Mouse (Mus musculus): ENCODE data around the gene Lypla2. TPM values are rescaled to one million over a fixed set of nuclear protein-coding genes. Genes with fewer than 3 reads are reported as not detected.

Gene Lypla2
- polyA plus RNA-seq, 1 experiment from 2014 or later = 124 TPM

DNA sequence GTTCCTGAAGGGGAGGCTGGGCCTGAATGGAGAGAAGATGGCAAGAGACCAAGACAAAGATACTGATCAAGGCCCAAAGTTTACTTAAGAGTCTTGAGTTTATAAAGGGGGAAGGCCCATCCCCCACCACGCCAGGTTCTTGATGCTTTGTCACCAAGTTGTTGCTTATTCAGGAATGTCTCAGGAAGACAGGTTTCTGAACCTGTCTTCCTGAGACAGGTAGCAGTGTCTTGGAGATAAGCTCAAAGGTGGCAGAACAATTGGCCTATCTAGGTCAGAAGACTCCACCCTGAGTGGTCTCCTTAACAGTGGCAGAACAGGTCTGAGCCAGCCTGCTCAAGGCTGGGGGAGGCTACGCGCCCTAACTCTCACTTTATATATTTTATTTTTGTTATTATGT, 45.6 kb downstream of the Lypla2 start:
- Histone ChIP-seq H3K9ac (no peak overlapping the region), H3K9me3 (no peaks in the 10 kb centered on the region), H3K4me3 (no peak overlapping the region), H3K36me3 (peaks cover 14% of the 10 kb centered on the region; the same call in 1 of the 2 replicates), H3K27ac (no peak overlapping the region), H3K4me1 (peaks cover 5% of the 10 kb centered on the region), H3K27me3 (no peaks in the 10 kb centered on the region), H3K4me2 (no peak overlapping the region)
- ATAC-seq (ENCODE audit: borderline replicate concordance, extremely low read depth, low FRiP score, low TSS enrichment) = no peak
- 76% methylated on average over 3 of the region's 3 CpGs for WGBS

DNA sequence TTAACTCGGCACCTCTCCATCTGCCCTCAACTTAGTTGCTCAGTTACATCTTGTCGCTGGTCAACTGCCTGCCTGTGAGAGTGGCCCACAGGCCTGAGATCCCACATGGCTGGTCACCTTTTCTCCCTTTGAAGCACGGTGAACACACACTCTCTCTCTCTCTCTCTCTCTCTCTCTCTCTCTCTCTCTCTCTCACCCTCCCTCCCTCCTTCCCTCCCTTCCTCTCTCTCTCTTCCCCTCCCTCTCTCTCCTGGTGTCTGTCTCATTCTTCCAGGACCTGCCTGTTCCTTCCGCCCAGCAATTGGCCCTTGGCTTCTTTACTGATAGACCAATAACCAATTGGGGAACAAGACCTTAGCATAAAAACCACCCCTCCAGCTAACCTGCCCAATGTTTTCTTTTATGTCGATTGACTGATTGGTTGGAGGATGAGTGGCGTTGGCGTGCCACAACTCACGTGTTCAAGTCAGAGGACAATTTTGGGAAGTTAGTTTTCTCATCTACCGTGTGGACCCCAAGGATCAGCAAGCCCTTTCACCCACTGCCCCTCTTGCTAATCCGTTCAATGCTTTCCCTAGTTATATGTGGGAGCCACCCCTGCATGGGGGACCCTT, 46.1 kb downstream of the Lypla2 start:
- H3K27ac ChIP-seq = no peak overlapping the region
- no peaks in the 10 kb centered on the region for H3K27me3 ChIP-seq
- H3K9ac ChIP-seq = no peak overlapping the region
- no peak for ATAC-seq (ENCODE audit: borderline replicate concordance, extremely low read depth, low FRiP score, low TSS enrichment)
- H3K4me2 ChIP-seq = no peak overlapping the region
- peaks cover 14% of the 10 kb centered on the region; the same call in 1 of the 2 replicates for H3K36me3 ChIP-seq
- H3K9me3 ChIP-seq = no peaks in the 10 kb centered on the region
- no peak overlapping the region for H3K4me3 ChIP-seq
- peaks cover 9% of the 10 kb centered on the region for H3K4me1 ChIP-seq
- WGBS = 80% methylated on average over 10 of the region's 10 CpGs

DNA sequence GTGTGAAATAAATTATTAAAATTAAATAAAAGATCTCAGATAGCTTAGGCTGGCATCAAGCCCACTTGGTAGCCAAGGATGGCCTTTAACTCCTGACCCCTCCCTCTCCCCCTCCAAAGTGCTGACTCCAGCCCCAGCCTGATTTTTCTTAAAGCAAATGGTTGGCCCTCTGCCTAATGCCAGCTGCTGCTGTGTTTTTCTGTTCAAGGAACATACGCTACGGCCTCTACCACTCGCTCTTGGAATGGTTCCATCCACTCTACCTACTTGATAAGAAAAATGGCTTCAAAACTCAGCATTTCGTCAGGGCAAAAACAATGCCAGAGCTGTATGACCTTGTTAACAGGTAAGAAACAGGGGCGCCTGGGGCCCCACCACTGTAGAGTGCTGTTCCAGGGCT, 47.1 kb downstream of the Lypla2 start:
- no peak overlapping the region for H3K27ac ChIP-seq
- H3K36me3 ChIP-seq = peaks cover 11% of the 10 kb centered on the region; the same call in 1 of the 2 replicates
- H3K4me2 ChIP-seq = no peak overlapping the region
- peaks cover 9% of the 10 kb centered on the region for H3K4me1 ChIP-seq
- no peak for ATAC-seq (ENCODE audit: borderline replicate concordance, extremely low read depth, low FRiP score, low TSS enrichment)
- WGBS = 72% methylated on average over 5 of the region's 5 CpGs
- H3K9ac ChIP-seq = no peak overlapping the region
- no peaks in the 10 kb centered on the region for H3K27me3 ChIP-seq
- H3K4me3 ChIP-seq = no peak overlapping the region
- no peaks in the 10 kb centered on the region for H3K9me3 ChIP-seq

DNA sequence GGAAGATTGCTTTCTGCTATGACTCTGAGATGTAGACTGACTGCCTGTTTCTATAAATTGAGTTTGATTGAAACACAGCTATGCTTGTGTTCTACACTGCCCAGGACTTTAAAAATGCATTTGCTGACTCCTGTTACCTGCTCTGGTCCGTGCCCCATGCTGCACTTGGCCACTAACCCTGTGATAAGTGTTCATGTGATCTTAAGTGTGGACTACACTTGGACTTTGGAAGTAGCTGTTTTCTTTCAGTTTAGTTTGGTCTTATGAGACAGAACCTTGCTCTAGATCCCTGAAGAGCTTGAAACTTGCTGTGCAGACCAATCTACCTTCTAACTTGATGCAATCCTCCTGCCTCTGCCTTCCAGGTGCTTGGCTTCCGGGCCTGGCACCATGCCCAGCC, 48.0 kb downstream of the Lypla2 start:
- no peak for ATAC-seq (ENCODE audit: borderline replicate concordance, extremely low read depth, low FRiP score, low TSS enrichment)
- Histone ChIP-seq H3K36me3 (peaks cover 10% of the 10 kb centered on the region; the same call in 1 of the 2 replicates), H3K9ac (no peak overlapping the region), H3K4me3 (no peak overlapping the region), H3K27me3 (no peaks in the 10 kb centered on the region), H3K27ac (no peak overlapping the region), H3K4me1 (peaks cover 9% of the 10 kb centered on the region), H3K9me3 (no peaks in the 10 kb centered on the region), H3K4me2 (no peak overlapping the region)
- WGBS = 79% methylated on average over 2 of the region's 2 CpGs

DNA sequence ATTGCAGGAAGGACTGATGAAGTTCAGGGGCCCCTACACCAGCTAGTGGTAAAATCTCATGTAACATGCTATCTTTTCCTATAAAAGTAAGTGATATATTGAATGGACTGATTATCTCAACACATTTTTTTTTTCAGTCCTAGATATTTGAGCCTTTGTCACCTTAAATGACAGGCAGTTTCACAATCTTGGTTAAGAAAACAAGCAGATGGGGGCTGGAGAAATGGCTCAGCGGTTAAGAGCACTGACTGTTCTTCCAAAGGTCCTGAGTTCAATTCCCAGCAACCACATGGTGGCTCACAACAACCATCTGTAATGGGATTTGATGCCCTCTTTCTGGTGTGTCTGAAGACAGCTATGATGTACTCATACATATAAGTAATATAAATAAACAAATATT, 50.2 kb downstream of the Lypla2 start:
- H3K27ac ChIP-seq = no peak overlapping the region; the same call in 1 of the 2 replicates
- H3K4me2 ChIP-seq = peak overlapping the region; percentile 91
- H3K9me3 ChIP-seq = no peaks in the 10 kb centered on the region
- peak overlapping the region; percentile 67 for H3K4me3 ChIP-seq
- H3K27me3 ChIP-seq = no peaks in the 10 kb centered on the region
- WGBS = 76% methylated on average over 1 of the region's 1 CpGs
- H3K36me3 ChIP-seq = peaks cover 5% of the 10 kb centered on the region; the same call in 1 of the 2 replicates
- no peak for ATAC-seq (ENCODE audit: borderline replicate concordance, extremely low read depth, low FRiP score, low TSS enrichment)
- no peak overlapping the region for H3K9ac ChIP-seq
- peaks cover 9% of the 10 kb centered on the region for H3K4me1 ChIP-seq

DNA sequence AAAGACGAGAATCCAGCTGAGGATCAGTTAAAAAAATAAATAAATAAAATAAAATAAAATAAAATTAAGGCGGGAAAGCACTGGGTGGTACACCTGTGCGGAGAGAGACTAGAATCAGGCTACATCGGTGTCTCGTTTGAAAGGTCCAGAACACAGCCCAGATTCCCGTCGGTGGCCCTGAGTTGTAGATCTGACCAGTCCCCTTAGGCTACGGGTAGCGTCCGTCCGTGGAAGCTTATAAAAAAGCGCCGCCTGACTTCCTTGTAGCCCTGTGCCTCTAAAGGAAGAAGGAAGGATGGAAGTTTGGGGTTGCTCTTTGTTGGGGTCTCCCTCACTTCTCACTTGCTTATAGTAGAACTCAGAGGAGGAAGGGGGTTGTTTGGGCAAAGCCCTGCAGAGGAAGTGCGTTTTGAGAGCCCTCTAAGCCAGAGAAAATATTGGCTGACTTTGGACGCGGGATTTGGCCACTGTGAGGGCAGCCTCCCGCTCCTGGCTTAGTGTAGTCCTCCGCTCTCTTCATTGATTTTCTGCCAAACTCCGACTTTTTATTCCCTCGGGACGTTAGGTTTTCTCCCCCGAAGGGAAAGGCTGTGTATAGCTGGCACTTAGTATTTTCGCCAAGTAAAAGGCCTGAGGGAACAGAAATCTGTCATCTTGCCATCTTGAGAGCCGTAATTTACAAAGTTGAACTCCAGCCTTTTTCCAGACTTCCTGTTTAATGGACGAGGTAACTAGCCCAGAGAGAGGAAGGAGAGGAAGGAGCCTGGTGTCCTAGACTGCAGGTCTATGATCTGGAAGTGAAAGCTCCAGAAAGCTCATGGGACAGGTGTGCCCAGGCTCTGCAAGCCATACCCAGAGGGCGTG, 50.9 kb downstream of the Lypla2 start:
- Histone ChIP-seq H3K4me3 (peak overlapping the region; percentile 67), H3K27me3 (no peaks in the 10 kb centered on the region), H3K4me1 (peaks cover 9% of the 10 kb centered on the region), H3K9me3 (no peaks in the 10 kb centered on the region), H3K9ac (peak overlapping the region; percentile 69), H3K27ac (peak overlapping the region; percentile 76), H3K36me3 (peaks cover 5% of the 10 kb centered on the region; the same call in 1 of the 2 replicates), H3K4me2 (peak overlapping the region; percentile 91)
- no peak for ATAC-seq (ENCODE audit: borderline replicate concordance, extremely low read depth, low FRiP score, low TSS enrichment)
- WGBS = 3% methylated on average over 26 of the region's 26 CpGs

DNA sequence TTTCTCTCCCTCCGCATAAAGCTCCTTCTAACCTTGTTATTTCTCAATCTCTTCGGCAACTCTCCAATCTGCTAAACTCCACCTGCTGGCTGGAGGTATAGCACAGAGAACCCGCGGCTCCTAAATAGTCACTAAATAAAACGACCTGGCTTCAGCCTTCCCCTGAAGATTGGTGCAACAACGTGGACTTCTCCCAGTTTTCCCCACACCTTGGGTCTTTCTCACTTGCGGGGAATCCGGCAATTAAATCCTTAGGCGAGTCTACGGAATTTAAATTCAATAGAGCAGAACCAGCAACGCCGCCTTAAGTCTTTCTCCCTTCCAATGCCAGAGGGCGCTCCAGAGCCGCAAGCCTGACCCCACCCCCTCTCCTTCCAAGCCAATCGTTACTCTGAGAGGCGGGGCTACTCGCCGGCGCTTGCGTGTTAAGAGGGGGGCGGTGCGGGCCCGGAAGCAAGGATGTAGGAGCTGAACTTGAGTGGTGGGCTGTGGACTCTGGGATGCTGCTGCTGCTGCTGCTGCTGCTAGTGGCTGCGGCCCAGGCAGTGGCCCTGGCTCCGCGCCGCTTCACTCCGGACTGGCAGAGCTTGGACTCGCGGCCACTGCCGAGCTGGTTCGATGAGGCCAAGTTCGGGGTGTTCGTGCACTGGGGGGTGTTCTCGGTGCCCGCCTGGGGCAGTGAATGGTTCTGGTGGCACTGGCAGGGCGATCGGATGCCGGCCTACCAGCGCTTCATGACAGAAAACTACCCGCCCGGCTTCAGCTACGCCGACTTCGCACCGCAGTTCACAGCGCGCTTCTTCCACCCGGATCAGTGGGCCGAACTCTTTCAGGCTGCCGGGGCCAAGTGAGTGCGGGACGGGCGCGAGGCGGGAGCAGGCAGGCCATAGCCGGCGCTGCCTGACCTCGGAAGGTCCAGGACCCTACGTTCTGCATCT, 51.9 kb downstream of the Lypla2 start, which contains the start of gene Fuca1:
Gene Fuca1, plus strand, starts transcription at position 432 of the 938 bp plus-strand sequence.
- ATAC-seq (ENCODE audit: borderline replicate concordance, extremely low read depth, low FRiP score, low TSS enrichment) = peak; percentile 96
- Histone ChIP-seq H3K36me3 (peaks cover 5% of the 10 kb centered on the region; the same call in 1 of the 2 replicates), H3K4me3 (peak within 1 kb of the TSS; percentile 67), H3K27me3 (no peaks in the 10 kb centered on the region), H3K9me3 (no peaks in the 10 kb centered on the region), H3K9ac (peak within 1 kb of the TSS; percentile 69), H3K27ac (peak within 1 kb of the TSS; percentile 76), H3K4me2 (peak within 1 kb of the TSS; percentile 91), H3K4me1 (peaks cover 9% of the 10 kb centered on the region)
- 1% methylated on average over 60 of the region's 60 CpGs for WGBS

DNA sequence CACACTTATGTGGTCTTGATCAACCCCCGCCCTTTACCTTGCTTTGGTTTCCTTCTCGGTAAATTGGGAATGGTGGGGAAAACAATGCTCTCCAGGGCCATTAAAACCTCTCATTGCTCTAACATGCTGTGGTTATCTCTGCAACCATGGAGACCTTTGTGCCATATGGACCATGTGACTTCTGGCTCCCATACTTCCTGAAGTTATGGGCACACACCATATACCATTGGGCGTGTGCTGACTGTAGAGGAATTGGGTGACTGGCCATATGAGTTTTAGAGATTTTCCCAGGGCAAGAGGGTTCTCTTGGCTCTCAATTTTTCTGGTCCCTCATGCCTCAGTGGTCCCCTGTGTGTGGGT, 53.2 kb downstream of the Lypla2 start:
- no peaks in the 10 kb centered on the region for H3K9me3 ChIP-seq
- peaks cover 9% of the 10 kb centered on the region for H3K4me1 ChIP-seq
- WGBS = 83% methylated on average over 3 of the region's 3 CpGs
- no peak for ATAC-seq (ENCODE audit: borderline replicate concordance, extremely low read depth, low FRiP score, low TSS enrichment)
- no peak overlapping the region for H3K4me3 ChIP-seq
- H3K27ac ChIP-seq = no peak overlapping the region
- no peak overlapping the region for H3K9ac ChIP-seq
- no peak overlapping the region for H3K4me2 ChIP-seq
- 0 out of 2 replicates have a peak, but pooled peaks cover under 1% of the 10 kb centered on the region for H3K36me3 ChIP-seq
- no peaks in the 10 kb centered on the region for H3K27me3 ChIP-seq

DNA sequence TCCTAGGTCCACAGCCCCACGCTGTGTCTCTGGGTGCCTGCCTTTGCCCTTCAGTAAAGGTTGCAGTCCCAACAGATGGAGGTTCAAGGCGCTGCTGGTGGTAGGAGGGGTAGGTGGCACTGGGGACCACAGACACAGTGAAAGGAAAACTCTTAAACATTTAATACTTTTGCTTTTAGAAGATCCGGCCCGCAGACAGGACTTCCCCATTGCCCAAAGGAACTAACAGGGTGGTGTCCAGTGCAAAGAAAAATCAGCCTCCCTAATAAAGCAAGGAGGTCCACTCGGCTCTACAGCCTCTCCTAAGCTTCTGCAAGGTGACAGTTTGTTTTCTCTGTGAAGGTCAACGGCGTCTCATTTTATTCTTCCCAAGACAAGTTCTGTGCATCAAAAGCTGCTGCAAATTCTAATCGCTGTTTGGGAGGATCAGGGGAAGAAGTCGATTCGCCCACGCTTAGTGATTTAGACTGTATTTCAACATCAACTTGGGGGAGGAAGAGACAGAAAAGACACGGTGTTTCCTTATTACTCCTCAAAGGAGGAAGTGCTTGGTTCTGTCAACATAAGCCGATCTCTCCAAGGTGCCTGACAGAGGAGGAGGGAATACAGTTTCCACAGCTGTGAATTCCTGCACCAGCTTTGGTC, 53.7 kb downstream of the Lypla2 start:
- H3K9me3 ChIP-seq = no peaks in the 10 kb centered on the region
- H3K36me3 ChIP-seq = no peaks in the 10 kb centered on the region
- ATAC-seq (ENCODE audit: borderline replicate concordance, extremely low read depth, low FRiP score, low TSS enrichment) = no peak
- H3K4me1 ChIP-seq = peaks cover 9% of the 10 kb centered on the region
- no peak overlapping the region for H3K4me2 ChIP-seq
- H3K27ac ChIP-seq = no peak overlapping the region
- no peak overlapping the region for H3K4me3 ChIP-seq
- H3K27me3 ChIP-seq = no peaks in the 10 kb centered on the region
- WGBS = 68% methylated on average over 13 of the region's 13 CpGs
- H3K9ac ChIP-seq = no peak overlapping the region

Data from lung, embryonic 15.5 days (tissue).